Mouse (Mus musculus) lung, embryonic 15.5 days (tissue): ENCODE data around the gene Josd2. TPM values are rescaled to one million over a fixed set of nuclear protein-coding genes. Genes with fewer than 3 reads are reported as not detected.

Source experiments
- microRNA-seq: library from miRNA; unstranded; fragments of <30 nt; microRNA quantifications from one replicate; pipeline ENCODE4, GENCODE M21; 2016
- polyA plus RNA-seq: library from polyadenylated mRNA; unstranded; fragments of >200 nt; fragmentation: Nextera tagmentation; extraction: Ambion mirVana; gene quantifications from 2 replicates; pipeline ENCODE4 v1.2.1, GENCODE M21; 2015

Gene Josd2
- polyA plus RNA-seq, 1 experiment from 2014 or later, result 111 TPM

Small RNAs within 50 kb of the gene (microRNA-seq; reads per million reads assigned to microRNA genes)
- 0.93 reads per million for gene Mir7052

Other genes starting within 250 kb of the Josd2 start
- 0.20 TPM in 1 of 2 replicates, not detected in the other for gene Klk1, start 242.6 kb upstream of the Josd2 start, polyA plus RNA-seq
- not detected in 2 replicates for gene Gm36864, start 231.8 kb upstream of the Josd2 start, polyA plus RNA-seq
- gene 1700028J19Rik, start 221.3 kb upstream of the Josd2 start, polyA plus RNA-seq, result 1.4 TPM in 2 replicates
- 133 TPM in 2 replicates for gene 2410002F23Rik, start 221.3 kb upstream of the Josd2 start, polyA plus RNA-seq
- not detected in 2 replicates for gene Acp4, start 210.6 kb upstream of the Josd2 start, polyA plus RNA-seq
- gene Gm15517, start 206.5 kb upstream of the Josd2 start, polyA plus RNA-seq, result not detected in 2 replicates
- 2.5 and 2.6 TPM in 2 replicates for gene Clec11a, start 161.1 kb upstream of the Josd2 start, polyA plus RNA-seq
- gene Shank1, start 157.7 kb upstream of the Josd2 start, polyA plus RNA-seq, result 0.96 and 1.1 TPM in 2 replicates
- 2.1 and 2.3 TPM in 2 replicates for gene Syt3, start 83.9 kb upstream of the Josd2 start, polyA plus RNA-seq
- gene 1700008O03Rik, start 82.2 kb upstream of the Josd2 start, polyA plus RNA-seq, result 1.1 and 1.4 TPM in 2 replicates
- 0.88 and 0.98 TPM in 2 replicates for gene Lrrc4b, start 39.0 kb upstream of the Josd2 start, polyA plus RNA-seq
- gene Aspdh, start 2.6 kb upstream of the Josd2 start, polyA plus RNA-seq, result 0.62 and 0.88 TPM in 2 replicates
- 107 and 108 TPM in 2 replicates for gene Emc10, start 28.5 kb downstream of the Josd2 start, polyA plus RNA-seq
- gene Fam71e1, start 28.6 kb downstream of the Josd2 start, polyA plus RNA-seq, result 9.1 and 11.1 TPM in 2 replicates
- 0.45 and 0.65 TPM in 2 replicates for gene Mybpc2, start 56.7 kb downstream of the Josd2 start, polyA plus RNA-seq
- gene Spib, start 64.1 kb downstream of the Josd2 start, polyA plus RNA-seq, result 0.77 and 2.0 TPM in 2 replicates
- 108 and 112 TPM in 2 replicates for gene Pold1, start 80.9 kb downstream of the Josd2 start, polyA plus RNA-seq
- 68.4 and 75.3 TPM in 2 replicates for gene Nr1h2, start 86.0 kb downstream of the Josd2 start, polyA plus RNA-seq
- 30.9 and 42.2 TPM in 2 replicates for gene Napsa, start 104.4 kb downstream of the Josd2 start, polyA plus RNA-seq
- gene Kcnc3, start 122.7 kb downstream of the Josd2 start, polyA plus RNA-seq, result 1.5 and 2.1 TPM in 2 replicates
- 44.1 and 47.8 TPM in 2 replicates for gene Myh14, start 202.9 kb downstream of the Josd2 start, polyA plus RNA-seq
- not detected in 2 replicates for gene Izumo2, start 240.8 kb downstream of the Josd2 start, polyA plus RNA-seq